Mouse (Mus musculus) cerebellum, postnatal 10 days (tissue): ENCODE measurements around the gene Rarres1.

Experiments
- DNase-seq, 2 experiments: peaks; one replicate each; pipeline ENCODE4 v3.0.0; 2021; ENCODE audit warnings: mixed read lengths in 2 of 2

The Rarres1 gene

DNA sequence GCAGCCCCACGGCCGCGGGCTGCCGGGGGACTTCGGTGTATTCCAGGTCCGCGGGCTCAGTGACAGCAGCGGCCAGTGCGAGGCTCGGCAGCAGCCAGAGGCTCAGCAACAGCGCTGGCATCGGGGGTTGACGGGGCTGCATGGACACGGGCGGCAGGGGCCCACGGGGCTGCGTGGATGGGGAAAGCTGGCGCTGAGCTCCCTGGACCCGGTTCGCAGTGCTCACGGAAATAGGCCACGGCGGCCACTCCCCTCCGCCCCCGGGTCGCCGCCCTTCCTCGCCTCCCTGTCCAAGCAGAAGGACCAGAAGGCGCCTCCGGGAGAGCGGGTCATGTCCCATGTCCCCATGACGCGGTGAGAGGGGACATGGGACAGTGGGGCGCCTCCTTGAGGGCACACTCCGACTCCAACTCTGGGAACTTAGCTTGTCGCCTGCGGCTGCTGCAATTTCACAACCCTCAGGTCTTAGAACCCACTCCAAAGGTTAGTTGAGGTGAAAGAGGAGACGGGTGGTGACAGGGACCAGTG lies at the start of gene Rarres1:
Rarres1 (minus strand) TSS at position 250 of the 528 bp plus-strand sequence.
- DNase-seq, result peak; percentile 44 to 47

GRCm38 (mm10) chr3:67564731-67565357 lies 49.5 kb upstream of the Rarres1 start:
- DNase-seq, result peak; percentile 63

- DNase-seq, result no peak
These were observed 42.5 kb upstream of the Rarres1 start for GRCm38 (mm10) chr3:67557718-67558354.

DNA sequence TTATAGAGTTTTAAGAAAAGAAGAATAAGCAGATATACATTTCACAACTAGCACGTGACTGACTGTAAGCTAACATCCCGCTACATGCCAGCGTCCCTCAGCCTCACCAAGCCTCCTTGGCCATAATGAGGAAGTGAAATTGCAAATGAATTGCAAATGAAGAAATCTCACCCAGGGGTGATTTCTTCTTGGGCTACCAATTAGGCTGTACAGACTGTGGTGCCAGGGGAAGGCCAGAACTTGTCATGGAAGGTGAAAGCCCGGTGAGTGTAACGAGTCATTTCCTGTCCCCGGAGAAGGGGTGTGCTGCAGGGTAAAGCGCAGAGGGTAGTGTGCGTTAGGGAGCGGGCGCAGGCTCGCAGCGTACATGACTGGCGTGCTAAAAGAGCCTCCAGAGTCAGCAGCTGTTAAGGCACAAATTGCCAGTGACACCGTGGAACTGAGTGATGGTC lies 41.9 kb upstream of the Rarres1 start:
- DNase-seq, result no peak

GRCm38 (mm10) chr3:67555211-67555610 lies 39.9 kb upstream of the Rarres1 start:
- DNase-seq, result no peak

- DNase-seq, result no peak
These were observed 38.7 kb upstream of the Rarres1 start for GRCm38 (mm10) chr3:67553927-67554448.

- DNase-seq, result peak; percentile 53 to 64
These were observed 38.0 kb upstream of the Rarres1 start for GRCm38 (mm10) chr3:67553281-67553680.

- DNase-seq, result no peak
These were observed 35.9 kb upstream of the Rarres1 start for GRCm38 (mm10) chr3:67551193-67551592.

GRCm38 (mm10) chr3:67543630-67544029 lies 28.3 kb upstream of the Rarres1 start:
- DNase-seq, result no peak

DNA sequence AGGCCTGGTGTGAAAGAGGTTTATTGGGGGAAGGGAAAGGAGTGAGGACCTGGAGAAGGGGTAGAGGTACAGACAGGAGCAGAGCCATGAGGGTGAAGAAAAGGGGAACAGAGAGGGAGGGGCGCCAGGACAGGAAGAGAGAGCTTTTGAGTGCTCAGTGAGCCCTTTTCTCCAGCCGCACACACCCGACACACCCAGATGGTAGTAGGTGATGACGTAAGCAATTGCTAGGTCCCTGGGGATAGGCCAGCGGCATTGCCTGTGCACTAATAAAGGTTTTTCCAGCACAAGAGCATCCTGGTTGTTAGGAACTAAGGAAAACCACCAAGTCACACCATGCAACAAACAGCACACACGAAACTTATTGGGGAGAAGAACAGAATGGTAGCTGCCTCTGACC lies 9.4 kb upstream of the Rarres1 start:
- DNase-seq, result no peak

GRCm38 (mm10) chr3:67522709-67523108 lies 7.4 kb upstream of the Rarres1 start:
- no peak for DNase-seq

GRCm38 (mm10) chr3:67520568-67521143 lies 5.3 kb upstream of the Rarres1 start:
- DNase-seq, result no peak

DNA sequence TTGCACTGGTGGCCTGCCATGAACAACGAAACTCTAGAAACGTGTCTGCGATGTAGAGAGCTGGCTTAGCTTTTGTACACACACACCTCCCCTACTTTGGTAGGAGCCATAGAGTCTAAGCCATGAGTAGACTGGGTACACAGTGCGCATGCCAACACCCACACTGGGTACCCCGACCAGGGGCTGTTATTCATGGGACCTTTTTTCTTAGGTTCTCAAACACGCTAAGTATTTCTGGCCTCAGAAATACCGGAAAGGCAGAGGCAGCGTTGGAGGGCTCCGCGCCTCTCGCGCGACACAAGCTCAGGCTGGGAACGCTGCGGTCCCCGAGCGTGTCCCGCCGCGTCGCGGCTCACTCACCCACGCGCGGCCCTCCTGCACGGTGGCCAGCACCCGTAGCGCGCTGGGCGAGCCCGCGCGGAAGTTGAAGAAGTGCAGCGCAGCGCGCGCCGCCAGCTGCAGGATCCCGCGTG lies 486 bp downstream of the Rarres1 start:
- no peak for DNase-seq

DNA sequence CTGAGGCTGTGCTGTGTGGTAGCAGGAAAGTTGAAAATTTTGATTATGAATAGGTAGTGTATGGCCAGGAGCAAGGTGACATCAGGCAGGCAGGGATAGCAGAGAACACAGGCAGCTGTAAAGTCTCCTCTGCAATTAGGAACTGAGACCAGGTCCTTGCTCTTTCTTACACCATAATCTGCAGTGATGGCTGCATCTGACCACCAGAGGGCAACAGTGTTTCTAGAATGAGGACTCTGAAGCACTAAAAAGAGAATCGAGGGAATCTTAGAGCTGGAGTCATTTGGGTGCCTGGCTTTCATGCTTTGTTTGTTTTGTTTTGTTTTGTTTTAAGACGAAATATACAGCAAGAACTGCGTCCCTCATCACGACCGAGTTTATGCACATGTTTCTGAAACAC lies 2.5 kb downstream of the Rarres1 start:
- DNase-seq, result peak; percentile 89 to 92

GRCm38 (mm10) chr3:67508216-67508892 lies 7.0 kb downstream of the Rarres1 start:
- no peak for DNase-seq

GRCm38 (mm10) chr3:67505286-67505685 lies 10.0 kb downstream of the Rarres1 start:
- DNase-seq, result no peak

DNA sequence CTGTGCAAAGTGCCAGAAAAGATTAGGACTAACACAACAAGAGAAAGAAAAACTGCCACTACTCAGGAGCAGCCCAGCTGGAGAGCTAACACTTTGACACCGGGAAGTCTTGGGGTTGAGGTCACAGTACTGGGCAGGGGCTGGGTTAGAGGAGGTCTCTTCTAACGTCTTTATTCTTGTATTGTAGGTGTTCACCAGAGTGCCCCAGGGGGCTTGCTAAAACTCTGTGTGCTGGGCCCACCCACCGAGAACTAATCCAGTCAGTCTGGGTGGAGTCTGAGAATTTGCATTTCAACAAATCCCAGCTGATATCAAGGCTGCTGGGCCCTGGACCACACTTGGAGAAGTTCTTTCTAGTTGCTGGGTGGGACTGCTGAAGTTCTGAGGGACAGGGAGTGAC lies 11.4 kb downstream of the Rarres1 start:
- no peak for DNase-seq

GRCm38 (mm10) chr3:67499406-67499791 lies 15.9 kb downstream of the Rarres1 start:
- no peak for DNase-seq

- no peak for DNase-seq
These were observed 16.4 kb downstream of the Rarres1 start for GRCm38 (mm10) chr3:67498773-67499405.

DNA sequence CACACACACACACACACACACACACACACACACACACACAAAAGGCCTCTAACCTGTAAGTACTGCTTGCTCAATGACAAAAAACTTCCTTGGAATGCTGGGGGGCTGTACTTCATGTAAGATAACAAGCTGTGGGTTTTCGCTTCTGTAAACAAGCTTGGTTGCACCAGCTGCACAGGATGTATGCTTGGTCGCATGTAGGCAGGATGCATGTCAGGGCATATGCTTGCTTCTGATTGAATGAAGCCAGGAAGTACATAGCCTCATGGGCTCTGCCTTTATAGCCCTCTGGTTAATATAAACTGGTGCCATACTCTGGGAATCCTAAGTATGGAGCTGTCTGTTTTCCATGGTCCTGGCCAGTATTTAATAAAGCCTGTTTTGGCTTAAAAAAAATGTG lies 17.3 kb downstream of the Rarres1 start:
- no peak for DNase-seq

DNA sequence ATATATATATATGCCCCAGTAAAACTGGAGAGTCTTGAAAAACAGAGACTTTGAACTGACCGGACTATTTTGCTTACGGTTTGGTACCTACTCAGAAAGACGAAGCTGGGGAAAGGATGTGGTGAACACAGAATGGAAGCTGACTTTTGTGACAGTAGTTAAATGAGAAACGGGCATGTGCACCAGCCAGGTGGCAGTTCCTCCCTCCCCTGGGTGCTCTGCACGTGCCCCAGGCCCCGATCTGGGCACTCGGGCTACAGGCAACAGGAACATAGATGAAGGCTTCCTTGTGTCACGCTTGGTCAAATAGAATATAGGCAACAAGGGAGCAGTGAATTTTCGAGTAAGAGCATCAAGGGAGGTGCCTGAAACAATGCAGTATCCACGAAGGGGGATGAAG lies 19.0 kb downstream of the Rarres1 start:
- DNase-seq, result no peak

- no peak for DNase-seq
These were observed 22.2 kb downstream of the Rarres1 start for GRCm38 (mm10) chr3:67493132-67493531.
